Mouse (Mus musculus): Measurements from ENCODE around the gene Cst6.

GRCm38 (mm10) chr19:5389647-5390046 is 40.3 kb upstream of the Cst6 start:
- TF ChIP-seq POLR2A (IDR thresholded peaks at IDR 0.05; ENCODE audit: extremely low read depth, insufficient read depth, low read length) (0 out of 2 replicates have a peak, but pooled peaks have one; percentile 11), CTCF (IDR thresholded peaks at IDR 0.05; ENCODE audit: low read depth, low read length) (no peak)
